Mouse (Mus musculus) limb, embryonic 13.5 days (tissue): ENCODE measurements around the gene A530084C06Rik. TPM values are rescaled to one million over a fixed set of nuclear protein-coding genes. Genes with fewer than 3 reads are reported as not detected.

ENCODE experiments used
- ATAC-seq: fragments of 200-750 bp; cut with Nextera tagmentation; 2 replicates; pipeline ENCODE4 v1.8.0; 2017; ENCODE audit warnings: low read depth, moderate number of reproducible peaks, moderate TSS enrichment; ENCODE audit not compliant: low FRiP score
- H3K27ac ChIP-seq: fragments of 300-500 bp; sonication (generic); 2 replicates; pipeline ENCODE4 v1.5.1; 2015; ENCODE audit warnings: inconsistent platforms, mild to moderate bottlenecking, moderate library complexity
- H3K27me3 ChIP-seq: fragments of 300-500 bp; sonication (generic); 2 replicates; pipeline ENCODE4 v1.6.1; 2015; ENCODE audit warnings: mild to moderate bottlenecking, inconsistent platforms
- H3K36me3 ChIP-seq: fragments of 300-500 bp; sonication (generic); 2 replicates; pipeline ENCODE4 v1.6.1; 2015; ENCODE audit warnings: inconsistent platforms, mild to moderate bottlenecking, moderate library complexity
- H3K4me1 ChIP-seq: fragments of 300-500 bp; sonication (generic); 2 replicates; pipeline ENCODE4 v1.6.1; 2015; ENCODE audit warnings: inconsistent platforms
- H3K4me2 ChIP-seq: fragments of 300-500 bp; sonication (generic); replicated peaks from 2 replicates; pipeline ENCODE4 v1.6.1; 2015; ENCODE audit warnings: inconsistent platforms, mild to moderate bottlenecking, moderate library complexity
- H3K4me3 ChIP-seq: fragments of 300-500 bp; sonication (generic); 2 replicates; pipeline ENCODE4 v1.5.1; 2015; ENCODE audit warnings: moderate library complexity, mild to moderate bottlenecking, inconsistent platforms
- H3K9ac ChIP-seq: fragments of 300-500 bp; sonication (generic); 2 replicates; pipeline ENCODE4 v1.6.1; 2015; ENCODE audit warnings: mild to moderate bottlenecking, inconsistent platforms
- H3K9me3 ChIP-seq: fragments of 300-500 bp; sonication (generic); 2 replicates; pipeline ENCODE4 v1.6.1; 2016; ENCODE audit warnings: inconsistent platforms
- WGBS: fragments of 180-500 bp; shearing (Covaris S2); methylation state at CpG from one replicate; pipeline ENCODE4 v1.1.7; 2015; 5-methylcytosine and 5-hydroxymethylcytosine counted together
- polyA plus RNA-seq: library from polyadenylated mRNA; unstranded; fragments of >200 nt; fragmentation: Nextera tagmentation; extraction: Ambion mirVana; gene quantifications from 2 replicates; pipeline ENCODE4 v1.2.1, GENCODE M21; 2015

Gene A530084C06Rik
- polyA plus RNA-seq, 1 experiment from 2014 or later, result not detected

- Histone ChIP-seq H3K36me3 (no peaks in the 10 kb centered on the region), H3K4me1 (no peaks in the 10 kb centered on the region), H3K27me3 (no peaks in the 10 kb centered on the region), H3K4me2 (no peak overlapping the region), H3K4me3 (no peak overlapping the region), H3K9ac (no peak overlapping the region), H3K9me3 (no peaks in the 10 kb centered on the region), H3K27ac (no peak overlapping the region)
- no peak for ATAC-seq
- WGBS, result 46% methylated on average over 8 of the region's 8 CpGs
Observed at GRCm38 (mm10) chr13:31531651-31532061, 27.5 kb downstream of the A530084C06Rik start.

- Histone ChIP-seq H3K36me3 (no peaks in the 10 kb centered on the region), H3K9ac (no peak overlapping the region), H3K9me3 (no peaks in the 10 kb centered on the region), H3K27me3 (no peaks in the 10 kb centered on the region), H3K27ac (no peak overlapping the region), H3K4me2 (no peak overlapping the region), H3K4me3 (no peak overlapping the region), H3K4me1 (no peaks in the 10 kb centered on the region)
- 87% methylated on average over 5 of the region's 5 CpGs for WGBS
- no peak for ATAC-seq
Observed at GRCm38 (mm10) chr13:31531186-31531585, 27.9 kb downstream of the A530084C06Rik start.

- H3K4me3 ChIP-seq, result no peak overlapping the region
- no peak overlapping the region for H3K4me2 ChIP-seq
- no peaks in the 10 kb centered on the region for H3K9me3 ChIP-seq
- H3K36me3 ChIP-seq, result no peaks in the 10 kb centered on the region
- ATAC-seq, result no peak
- H3K4me1 ChIP-seq, result no peaks in the 10 kb centered on the region
- H3K27ac ChIP-seq, result no peak overlapping the region
- 0 out of 2 replicates have a peak, but pooled peaks cover 7% of the 10 kb centered on the region for H3K27me3 ChIP-seq
- H3K9ac ChIP-seq, result no peak overlapping the region
- 77% methylated on average over 4 of the region's 4 CpGs for WGBS
Observed at GRCm38 (mm10) chr13:31524976-31525375, 34.2 kb downstream of the A530084C06Rik start.

GRCm38 (mm10) chr13:31518971-31519370 lies 40.2 kb downstream of the A530084C06Rik start:
- no peaks in the 10 kb centered on the region for H3K9me3 ChIP-seq
- ATAC-seq, result no peak
- no peaks in the 10 kb centered on the region for H3K27me3 ChIP-seq
- H3K27ac ChIP-seq, result no peak overlapping the region
- no peaks in the 10 kb centered on the region for H3K36me3 ChIP-seq
- no peak overlapping the region for H3K9ac ChIP-seq
- H3K4me2 ChIP-seq, result no peak overlapping the region
- WGBS, result 88% methylated on average over 9 of the region's 9 CpGs
- H3K4me3 ChIP-seq, result no peak overlapping the region
- H3K4me1 ChIP-seq, result no peaks in the 10 kb centered on the region

GRCm38 (mm10) chr13:31518411-31518886 lies 40.7 kb downstream of the A530084C06Rik start:
- Histone ChIP-seq H3K9me3 (no peaks in the 10 kb centered on the region), H3K27me3 (no peaks in the 10 kb centered on the region), H3K9ac (no peak overlapping the region), H3K4me3 (no peak overlapping the region), H3K4me2 (no peak overlapping the region), H3K4me1 (no peaks in the 10 kb centered on the region), H3K27ac (no peak overlapping the region), H3K36me3 (no peaks in the 10 kb centered on the region)
- no peak for ATAC-seq
- WGBS, result 60% methylated on average over 10 of the region's 10 CpGs

- 88% methylated on average over 7 of the region's 7 CpGs for WGBS
- no peaks in the 10 kb centered on the region for H3K36me3 ChIP-seq
- H3K4me1 ChIP-seq, result no peaks in the 10 kb centered on the region
- H3K27me3 ChIP-seq, result no peaks in the 10 kb centered on the region
- H3K4me3 ChIP-seq, result no peak overlapping the region
- no peak overlapping the region for H3K9ac ChIP-seq
- no peaks in the 10 kb centered on the region for H3K9me3 ChIP-seq
- no peak overlapping the region for H3K27ac ChIP-seq
- H3K4me2 ChIP-seq, result no peak overlapping the region
- no peak for ATAC-seq
Observed at GRCm38 (mm10) chr13:31515261-31515660, 43.9 kb downstream of the A530084C06Rik start.

GRCm38 (mm10) chr13:31506494-31507167 lies 52.5 kb downstream of the A530084C06Rik start:
- Histone ChIP-seq H3K4me2 (no peak overlapping the region), H3K36me3 (no peaks in the 10 kb centered on the region), H3K9me3 (no peaks in the 10 kb centered on the region), H3K27ac (no peak overlapping the region), H3K4me1 (no peaks in the 10 kb centered on the region), H3K9ac (no peak overlapping the region), H3K4me3 (no peak overlapping the region), H3K27me3 (no peaks in the 10 kb centered on the region)
- 80% methylated on average over 8 of the region's 8 CpGs for WGBS
- no peak for ATAC-seq

Other genes starting within 250 kb of the A530084C06Rik start
- gene Foxq1, start 3.2 kb downstream of the A530084C06Rik start, polyA plus RNA-seq, result 0.56 and 0.87 TPM in 2 replicates
- 2.7 and 3.0 TPM in 2 replicates for gene Foxf2, start 66.5 kb upstream of the A530084C06Rik start, polyA plus RNA-seq
- 5.1 and 6.8 TPM in 2 replicates for gene Foxc1, start 247.3 kb upstream of the A530084C06Rik start, polyA plus RNA-seq